Mouse (Mus musculus): ENCODE measurements at regions not wholly inside any gene's neighbourhood (a gene's known extent, or its start where the extent isn't known, plus 50 kb on each side); places are given as distances from the start of the nearest gene placed in this dataset.

DNA sequence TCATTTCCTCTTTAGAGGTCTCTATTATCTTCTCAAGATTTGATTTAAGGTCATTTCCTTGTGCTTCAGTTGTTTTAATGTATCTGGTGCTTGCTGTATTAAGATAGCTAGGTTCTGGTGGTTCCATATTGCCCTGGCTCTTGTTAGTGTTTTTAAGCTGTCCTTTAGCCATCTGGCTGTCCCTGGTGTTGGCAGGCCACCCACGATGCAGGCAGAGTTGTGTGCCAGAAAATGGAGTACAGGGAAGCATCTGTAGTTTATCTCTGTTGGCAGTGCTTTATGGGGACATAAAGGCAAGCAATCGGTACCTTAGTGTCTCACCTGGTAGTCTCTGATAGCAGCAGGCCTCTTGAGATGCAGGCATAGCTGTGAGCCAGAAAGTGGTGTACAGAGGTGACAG lies 162.1 kb downstream of the Ice1 start:
- no peak for TF ChIP-seq GATA4 (IDR thresholded peaks at IDR 0.05; ENCODE audit: insufficient replicate concordance, low read length)

DNA sequence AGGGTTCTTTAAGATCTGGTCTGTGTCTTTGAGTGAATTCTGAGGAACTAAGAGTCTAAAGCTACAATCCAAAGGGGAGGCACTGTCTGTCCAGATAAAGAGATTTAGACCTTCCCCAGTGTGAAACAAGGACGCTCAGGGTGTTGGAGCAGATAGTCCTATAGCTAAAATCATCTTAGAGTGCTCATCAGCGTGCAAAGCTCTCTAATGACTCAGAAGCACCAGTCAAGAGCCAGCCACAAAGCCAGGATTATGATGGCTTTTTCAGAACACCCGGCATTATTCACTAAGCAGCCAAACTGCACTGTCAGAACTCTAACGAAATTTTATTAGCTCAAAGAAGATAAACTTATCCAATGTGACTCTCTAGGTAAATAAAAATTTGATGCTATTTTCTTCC lies 138.1 kb downstream of the Ice1 start:
- TF ChIP-seq GATA4 (IDR thresholded peaks at IDR 0.05; ENCODE audit: insufficient replicate concordance, low read length), result no peak
